Mouse (Mus musculus): ENCODE results near the gene Limch1. TPM values are rescaled to one million over a fixed set of nuclear protein-coding genes. Genes with fewer than 3 reads are reported as not detected.

Limch1 gene
- polyA plus RNA-seq, 1 experiment from 2014 or later, result 61.9 TPM

- ATAC-seq (ENCODE audit: insufficient number of reproducible peaks, insufficient read depth, low FRiP score, low TSS enrichment), result no peak
- H3K36me3 ChIP-seq, result no peaks in the 10 kb centered on the region
- 63% methylated on average over 2 of the region's 2 CpGs for WGBS
- H3K27ac ChIP-seq, result no peak overlapping the region
- no peaks in the 10 kb centered on the region for H3K27me3 ChIP-seq
- H3K9ac ChIP-seq, result no peak overlapping the region
- peaks cover 32% of the 10 kb centered on the region for H3K4me1 ChIP-seq
- H3K9me3 ChIP-seq, result no peaks in the 10 kb centered on the region
- no peak overlapping the region for H3K4me3 ChIP-seq
- H3K4me2 ChIP-seq (replicated peaks), result no peak overlapping the region
Observed at GRCm38 (mm10) chr5:66765911-66766310, 20.3 kb downstream of the Limch1 start.

GRCm38 (mm10) chr5:66768034-66768433 is 22.4 kb downstream of the Limch1 start:
- 19% methylated on average over 4 of the region's 4 CpGs for WGBS
- ATAC-seq (ENCODE audit: insufficient number of reproducible peaks, insufficient read depth, low FRiP score, low TSS enrichment), result no peak
- H3K27me3 ChIP-seq, result no peaks in the 10 kb centered on the region
- no peak overlapping the region for H3K9ac ChIP-seq
- no peaks in the 10 kb centered on the region for H3K9me3 ChIP-seq
- H3K27ac ChIP-seq, result no peak overlapping the region
- no peak overlapping the region for H3K4me3 ChIP-seq
- no peak overlapping the region for H3K4me2 ChIP-seq (replicated peaks)
- no peaks in the 10 kb centered on the region for H3K36me3 ChIP-seq
- H3K4me1 ChIP-seq, result peaks cover 41% of the 10 kb centered on the region

DNA sequence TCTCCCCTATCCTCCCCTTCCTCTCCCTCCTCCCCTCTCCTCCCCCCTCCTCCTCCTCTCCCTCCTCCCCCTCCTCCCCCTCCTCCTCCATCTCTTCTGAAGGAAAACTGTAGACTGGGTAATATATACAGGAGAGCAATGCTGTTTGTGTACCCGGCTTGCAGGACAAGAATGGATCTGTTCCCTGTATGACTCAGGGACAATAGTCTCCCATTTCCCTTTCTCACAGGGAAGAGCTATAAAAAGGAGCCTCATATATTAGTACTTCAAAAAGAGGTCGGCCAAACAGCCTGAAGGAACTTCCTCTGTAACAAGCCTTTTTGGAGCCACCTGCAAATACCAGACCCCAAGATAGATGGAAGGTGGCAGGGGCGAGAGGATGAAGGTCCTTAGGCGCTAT is 23.4 kb downstream of the Limch1 start:
- Histone ChIP-seq H3K9me3 (no peaks in the 10 kb centered on the region), H3K36me3 (no peaks in the 10 kb centered on the region), H3K9ac (no peak overlapping the region), H3K27me3 (no peaks in the 10 kb centered on the region), H3K4me3 (no peak overlapping the region), H3K4me1 (peaks cover 38% of the 10 kb centered on the region), H3K4me2 (replicated peaks) (no peak overlapping the region), H3K27ac (no peak overlapping the region)
- no peak for ATAC-seq (ENCODE audit: insufficient number of reproducible peaks, insufficient read depth, low FRiP score, low TSS enrichment)
- WGBS, result 66% methylated on average over 4 of the region's 4 CpGs

DNA sequence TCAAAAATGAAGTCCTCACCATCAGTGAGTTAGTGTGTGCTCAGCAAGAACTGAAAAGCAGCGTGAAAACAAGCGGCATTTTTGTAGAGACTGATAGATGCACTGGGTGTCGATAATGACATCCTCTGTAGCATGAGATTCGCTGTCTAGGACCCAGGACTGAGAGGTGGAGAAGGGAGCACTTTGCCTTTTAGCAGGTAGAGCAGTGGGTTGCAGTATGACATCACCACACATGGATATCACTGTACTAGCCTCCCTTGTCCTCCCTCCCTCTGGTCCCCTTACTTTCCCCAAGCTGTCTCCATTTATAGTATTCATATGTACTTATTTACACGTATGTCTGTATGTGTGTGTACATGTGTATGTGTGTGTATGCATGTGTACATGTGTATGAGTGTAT is 23.9 kb downstream of the Limch1 start:
- H3K27me3 ChIP-seq, result no peaks in the 10 kb centered on the region
- H3K9me3 ChIP-seq, result no peaks in the 10 kb centered on the region
- no peak overlapping the region for H3K27ac ChIP-seq
- H3K4me2 ChIP-seq (replicated peaks), result no peak overlapping the region
- WGBS, result 87% methylated on average over 5 of the region's 5 CpGs
- ATAC-seq (ENCODE audit: insufficient number of reproducible peaks, insufficient read depth, low FRiP score, low TSS enrichment), result no peak
- H3K4me1 ChIP-seq, result peaks cover 34% of the 10 kb centered on the region
- no peak overlapping the region for H3K4me3 ChIP-seq
- H3K36me3 ChIP-seq, result no peaks in the 10 kb centered on the region
- H3K9ac ChIP-seq, result no peak overlapping the region

GRCm38 (mm10) chr5:66777999-66778710 is 32.5 kb downstream of the Limch1 start:
- Histone ChIP-seq H3K4me1 (no peaks in the 10 kb centered on the region), H3K4me2 (replicated peaks) (no peak overlapping the region), H3K4me3 (no peak overlapping the region), H3K9ac (no peak overlapping the region), H3K9me3 (no peaks in the 10 kb centered on the region), H3K27ac (no peak overlapping the region), H3K27me3 (no peaks in the 10 kb centered on the region), H3K36me3 (no peaks in the 10 kb centered on the region)
- 71% methylated on average over 10 of the region's 10 CpGs for WGBS
- no peak for ATAC-seq (ENCODE audit: insufficient number of reproducible peaks, insufficient read depth, low FRiP score, low TSS enrichment)

GRCm38 (mm10) chr5:66780371-66780770 is 34.7 kb downstream of the Limch1 start:
- H3K27ac ChIP-seq, result no peak overlapping the region

DNA sequence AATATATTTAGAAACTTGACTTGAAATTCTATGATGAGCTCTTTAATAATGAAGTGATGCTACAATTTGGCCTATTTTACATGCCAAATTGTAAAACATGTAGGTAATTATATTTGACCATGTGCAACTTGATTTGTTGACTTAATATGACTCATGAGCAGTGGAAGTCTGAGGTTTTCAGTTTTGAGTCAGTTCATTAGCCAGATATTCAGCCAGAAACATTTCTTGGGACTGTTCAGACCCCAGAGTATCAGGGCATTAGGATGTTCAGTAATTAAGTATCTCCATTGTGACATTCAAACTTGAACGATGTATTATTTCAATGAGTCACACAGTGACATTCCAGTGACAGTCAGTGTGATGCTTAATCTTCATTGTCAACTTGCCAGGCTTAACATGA is 35.9 kb downstream of the Limch1 start:
- Histone ChIP-seq H3K4me2 (replicated peaks) (no peak overlapping the region), H3K4me3 (no peak overlapping the region), H3K9ac (no peak overlapping the region), H3K27ac (no peak overlapping the region), H3K9me3 (no peaks in the 10 kb centered on the region), H3K27me3 (no peaks in the 10 kb centered on the region), H3K36me3 (no peaks in the 10 kb centered on the region), H3K4me1 (no peaks in the 10 kb centered on the region)
- 93% methylated on average over 1 of the region's 1 CpGs for WGBS
- no peak for ATAC-seq (ENCODE audit: insufficient number of reproducible peaks, insufficient read depth, low FRiP score, low TSS enrichment)

More at GRCm38 (mm10) chr5:66780371-66780770, 34.7 kb downstream of the Limch1 start:
- Histone ChIP-seq H3K9me3 (no peaks in the 10 kb centered on the region), H3K4me1 (no peaks in the 10 kb centered on the region), H3K9ac (no peak overlapping the region), H3K4me2 (replicated peaks) (no peak overlapping the region), H3K4me3 (no peak overlapping the region), H3K36me3 (no peaks in the 10 kb centered on the region), H3K27me3 (no peaks in the 10 kb centered on the region)
- 92% methylated on average over 4 of the region's 4 CpGs for WGBS
- no peak for ATAC-seq (ENCODE audit: insufficient number of reproducible peaks, insufficient read depth, low FRiP score, low TSS enrichment)

DNA sequence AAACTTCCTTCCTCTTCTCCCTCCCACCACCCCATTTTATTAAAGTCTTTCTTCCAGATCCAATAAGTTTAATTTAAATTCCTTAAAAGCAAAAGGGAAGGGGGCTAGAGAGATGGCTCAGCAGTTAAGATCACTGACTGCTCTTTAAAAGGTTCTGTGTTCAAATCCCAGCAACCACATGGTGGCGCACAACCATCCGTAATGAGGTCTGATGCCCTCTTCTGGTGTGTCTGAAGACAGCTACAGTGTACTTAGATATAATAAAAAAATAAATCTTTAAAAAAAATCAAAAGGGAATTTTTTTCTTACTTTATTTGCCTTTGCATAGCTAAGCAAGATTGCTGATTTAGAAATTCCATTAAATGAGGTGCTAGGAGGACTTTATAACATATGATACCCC is 37.2 kb downstream of the Limch1 start:
- H3K27ac ChIP-seq, result no peak overlapping the region
- WGBS, result 95% methylated on average over 2 of the region's 2 CpGs
- no peaks in the 10 kb centered on the region for H3K9me3 ChIP-seq
- H3K27me3 ChIP-seq, result no peaks in the 10 kb centered on the region
- H3K9ac ChIP-seq, result no peak overlapping the region
- no peaks in the 10 kb centered on the region for H3K36me3 ChIP-seq
- ATAC-seq (ENCODE audit: insufficient number of reproducible peaks, insufficient read depth, low FRiP score, low TSS enrichment), result no peak
- no peak overlapping the region for H3K4me2 ChIP-seq (replicated peaks)
- H3K4me3 ChIP-seq, result no peak overlapping the region
- H3K4me1 ChIP-seq, result no peaks in the 10 kb centered on the region

DNA sequence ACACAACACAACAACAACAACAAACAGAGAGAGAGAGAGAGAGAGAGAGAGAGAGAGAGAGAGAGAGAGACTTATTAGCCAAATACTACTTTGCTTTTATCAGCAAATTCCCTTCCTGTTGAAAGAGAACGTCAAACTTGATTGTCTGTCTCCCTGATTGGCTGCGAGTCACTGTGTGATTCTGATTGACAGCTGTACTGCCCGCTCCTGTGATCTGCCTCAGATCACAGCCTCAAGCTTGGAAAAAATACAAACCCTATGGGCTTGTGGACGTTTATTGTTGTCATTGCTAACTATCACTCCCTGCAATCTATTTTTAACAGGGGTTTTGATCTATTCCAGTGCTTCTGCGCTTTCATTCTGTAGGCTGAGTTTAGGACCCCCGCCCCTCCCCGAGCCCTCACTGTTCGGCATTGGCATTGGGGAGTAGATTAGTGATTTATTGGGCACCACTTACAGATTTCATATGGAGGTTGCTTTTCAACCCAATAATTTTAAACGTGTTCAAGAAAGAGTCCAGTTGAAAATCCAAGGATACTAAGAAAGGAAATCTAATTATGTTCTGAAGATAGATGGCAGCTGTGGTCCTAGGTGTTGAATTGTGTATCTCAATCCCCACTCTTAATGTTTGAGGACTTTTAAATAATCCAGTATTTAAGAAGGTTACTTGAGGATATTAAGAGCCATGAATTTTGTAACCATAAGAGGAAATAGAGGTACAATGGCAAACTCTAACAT is 39.2 kb downstream of the Limch1 start:
- Histone ChIP-seq H3K4me1 (no peaks in the 10 kb centered on the region), H3K27ac (no peak overlapping the region), H3K9me3 (no peaks in the 10 kb centered on the region), H3K9ac (no peak overlapping the region), H3K27me3 (no peaks in the 10 kb centered on the region), H3K4me3 (no peak overlapping the region), H3K4me2 (replicated peaks) (no peak overlapping the region), H3K36me3 (no peaks in the 10 kb centered on the region)
- WGBS, result 69% methylated on average over 9 of the region's 9 CpGs
- no peak for ATAC-seq (ENCODE audit: insufficient number of reproducible peaks, insufficient read depth, low FRiP score, low TSS enrichment)

DNA sequence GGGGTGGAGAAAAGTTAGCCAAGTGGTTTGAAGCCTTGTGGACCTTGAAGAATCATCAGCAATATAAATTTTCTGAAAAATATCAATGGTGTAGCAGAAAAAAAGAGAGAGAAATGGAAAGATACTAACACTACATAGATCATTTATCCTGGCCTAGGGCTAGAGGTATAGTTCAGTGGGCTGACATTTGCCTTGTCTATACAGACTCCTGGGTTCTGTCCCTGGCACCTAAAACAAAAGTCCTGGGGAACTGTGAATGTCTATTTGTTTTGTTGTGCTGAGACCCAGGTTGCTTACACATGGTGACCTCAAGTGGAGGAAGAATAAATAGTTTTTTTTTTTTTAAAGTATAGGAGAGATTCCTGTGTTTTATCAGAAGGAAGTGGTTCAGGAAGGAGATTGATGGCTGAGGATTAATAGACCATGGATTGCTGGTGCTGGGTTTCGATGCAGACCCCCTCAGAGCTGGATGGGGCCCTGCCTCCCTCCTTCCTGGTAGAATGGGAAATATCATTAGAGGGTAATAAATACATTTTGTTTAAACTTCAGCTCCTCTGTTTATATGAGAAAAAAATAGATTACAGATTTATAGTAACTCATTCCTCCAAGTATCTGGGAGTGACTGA is 40.5 kb downstream of the Limch1 start:
- ATAC-seq (ENCODE audit: insufficient number of reproducible peaks, insufficient read depth, low FRiP score, low TSS enrichment), result no peak
- H3K27ac ChIP-seq, result no peak overlapping the region
- H3K4me1 ChIP-seq, result no peaks in the 10 kb centered on the region

GRCm38 (mm10) chr5:66786621-66787061 is 41.0 kb downstream of the Limch1 start:
- Histone ChIP-seq H3K4me3 (no peak overlapping the region), H3K27ac (no peak overlapping the region), H3K4me1 (no peaks in the 10 kb centered on the region), H3K9ac (no peak overlapping the region), H3K9me3 (no peaks in the 10 kb centered on the region), H3K4me2 (replicated peaks) (no peak overlapping the region), H3K36me3 (no peaks in the 10 kb centered on the region), H3K27me3 (no peaks in the 10 kb centered on the region)
- no peak for ATAC-seq (ENCODE audit: insufficient number of reproducible peaks, insufficient read depth, low FRiP score, low TSS enrichment)
- WGBS, result 70% methylated on average over 8 of the region's 8 CpGs

More for the DNA sequence above, 40.5 kb downstream of the Limch1 start:
- Histone ChIP-seq H3K4me3 (no peak overlapping the region), H3K27me3 (no peaks in the 10 kb centered on the region), H3K9me3 (no peaks in the 10 kb centered on the region), H3K36me3 (no peaks in the 10 kb centered on the region), H3K4me2 (replicated peaks) (no peak overlapping the region), H3K9ac (no peak overlapping the region)
- WGBS, result 52% methylated on average over 1 of the region's 1 CpGs

GRCm38 (mm10) chr5:66789041-66789440 is 43.4 kb downstream of the Limch1 start:
- H3K9ac ChIP-seq, result no peak overlapping the region
- WGBS, result 75% methylated on average over 3 of the region's 3 CpGs
- H3K36me3 ChIP-seq, result no peaks in the 10 kb centered on the region
- H3K27me3 ChIP-seq, result no peaks in the 10 kb centered on the region
- no peak overlapping the region for H3K27ac ChIP-seq
- no peak for ATAC-seq (ENCODE audit: insufficient number of reproducible peaks, insufficient read depth, low FRiP score, low TSS enrichment)
- no peaks in the 10 kb centered on the region for H3K4me1 ChIP-seq
- no peak overlapping the region for H3K4me3 ChIP-seq
- H3K4me2 ChIP-seq (replicated peaks), result no peak overlapping the region
- H3K9me3 ChIP-seq, result no peaks in the 10 kb centered on the region

Measured in embryonic facial prominence, embryonic 12.5 days (tissue).